Mouse (Mus musculus) bone marrow macrophage, adult 2 months (primary cell): ENCODE results near the gene Tmem104.

Experiments
- CTCF ChIP-seq: IDR thresholded peaks from 2 replicates; pipeline ENCODE4 v1.5.1; 2012; ENCODE audit warnings: low read depth, mild to moderate bottlenecking, low read length, moderate library complexity
- POLR2A ChIP-seq: IDR thresholded peaks from 2 replicates; pipeline ENCODE4 v1.6.1; 2012; ENCODE audit warnings: mild to moderate bottlenecking, low read depth, low read length, borderline replicate concordance

DNA sequence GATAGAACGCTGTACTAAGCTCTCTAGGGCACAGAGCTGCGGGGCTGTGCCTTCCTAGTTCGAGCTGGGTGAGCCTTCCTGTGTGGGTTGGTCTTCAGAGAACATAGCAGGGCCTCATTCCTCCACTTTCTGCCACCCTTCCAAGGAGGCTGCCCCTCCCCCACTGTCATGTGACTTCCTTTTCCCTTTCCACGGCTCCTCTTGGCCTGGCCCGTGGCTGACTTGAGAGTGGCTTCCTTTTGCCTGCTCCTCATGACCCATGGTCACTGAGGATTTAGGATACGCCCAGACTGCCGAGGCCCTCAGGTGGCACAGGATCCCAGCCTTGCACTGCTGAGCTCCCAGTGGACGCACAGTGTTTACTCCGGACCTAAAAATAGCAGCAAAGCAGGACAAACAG lies 4.9 kb downstream of the Tmem104 start:
- TF ChIP-seq CTCF, result no peak
- TF ChIP-seq POLR2A, result no peak
